Mouse (Mus musculus): ENCODE data around the gene Adsl. TPM values are rescaled to one million over a fixed set of nuclear protein-coding genes. Genes with fewer than 3 reads are reported as not detected.
"Not testable (repeated sequence)": the region's sequence is repeated elsewhere in the genome, so short reads cannot be mapped to it uniquely, and the experiment has no call there.

Adsl gene
- 174 TPM for polyA plus RNA-seq (2012; fragmentation: generic; extraction: Trizol)
- long read RNA-seq, experiment 1, transcript Adsl-201 (13 exons, 3,711 nt), result major isoform, 109 of 124 reads
- long read RNA-seq, experiment 1, partial matches to known transcripts, result 11 of 124 reads
- long read RNA-seq, experiment 1, other reads (novel, unspliced or antisense), result 4 of 124 reads
- long read RNA-seq, experiment 2, transcript Adsl-201 (13 exons, 3,711 nt), result major isoform, 746 of 792 reads
- long read RNA-seq, experiment 2, partial matches to known transcripts, result 3 of 792 reads
- long read RNA-seq, experiment 2, other reads (novel, unspliced or antisense), result 42 of 792 reads

DNA sequence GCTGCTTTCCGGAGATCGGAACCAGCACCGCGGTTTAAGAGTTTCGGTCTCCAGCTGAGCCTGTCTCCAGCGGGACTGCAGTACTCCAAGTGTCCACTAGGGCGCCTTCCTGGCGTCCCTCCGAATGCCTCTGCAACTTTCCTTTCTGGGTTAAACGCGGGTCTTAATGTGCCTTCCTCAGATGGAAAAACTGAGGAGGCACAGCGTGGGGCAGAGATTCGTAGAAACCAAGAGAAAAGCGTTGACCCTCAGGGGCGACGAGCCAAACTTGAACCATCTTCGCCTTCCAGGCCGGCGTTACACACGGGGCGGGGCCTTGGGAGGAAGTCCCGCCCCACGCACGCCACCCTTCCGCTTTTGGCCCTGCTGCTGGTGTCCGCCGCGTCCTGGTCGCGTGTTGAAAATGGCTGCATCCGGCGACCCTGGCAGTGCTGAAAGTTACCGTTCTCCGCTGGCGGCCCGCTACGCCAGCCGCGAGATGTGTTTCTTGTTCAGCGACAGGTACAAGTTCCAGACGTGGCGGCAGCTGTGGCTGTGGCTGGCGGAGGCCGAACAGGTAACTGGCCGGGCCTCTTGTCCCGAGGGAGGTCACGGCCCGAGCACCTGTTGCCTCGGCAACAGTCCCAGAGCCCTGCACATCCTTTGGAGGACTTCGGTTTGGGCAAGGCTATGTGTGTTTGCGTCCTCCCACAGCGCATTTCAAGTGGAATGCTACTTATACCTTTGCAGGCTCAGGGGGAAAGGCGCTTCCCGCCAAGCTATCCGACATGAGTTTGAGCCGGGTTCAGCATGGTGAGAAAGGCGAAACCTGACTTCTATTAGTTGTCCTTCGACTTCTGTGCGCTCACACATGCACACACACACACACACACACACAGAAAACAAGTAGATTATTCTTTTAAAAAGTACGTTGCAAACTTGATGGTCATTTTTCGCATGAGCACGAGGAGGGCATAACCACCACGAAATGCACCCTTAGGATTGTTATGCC lies at the start of gene Adsl:
Adsl (plus strand) TSS at position 346 of the 991 bp plus-strand sequence.
- H3K79me2 ChIP-seq (ENCODE audit: control insufficient read depth, insufficient read depth), result peaks cover 51% of the 10 kb centered on the region
- peaks cover 33% of the 10 kb centered on the region for H3K79me3 ChIP-seq (ENCODE audit: low read depth)
- H3ac ChIP-seq (ENCODE audit: control insufficient read depth, insufficient read length, low read depth), result peak within 1 kb of the TSS; percentile 89
- no peak for TF ChIP-seq USF1 (IDR thresholded peaks at IDR 0.05; ENCODE audit: low read depth)
- TF ChIP-seq CTCF (IDR thresholded peaks at IDR 0.05; ENCODE audit: control insufficient read depth, insufficient read depth, insufficient read length), result peak; percentile 70
- peak; percentile 54 for TF ChIP-seq MAX (IDR thresholded peaks at IDR 0.05)
- TF ChIP-seq MYOD1 (IDR thresholded peaks at IDR 0.05; ENCODE audit: control insufficient read depth, insufficient read length, low read depth), result peak; percentile 63
- peak within 1 kb of the TSS; percentile 94 for H3K4me3 ChIP-seq (ENCODE audit: insufficient read depth, poor library complexity, severe bottlenecking)
- H3K36me3 ChIP-seq (ENCODE audit: control insufficient read depth, insufficient read depth), result peaks cover 27% of the 10 kb centered on the region
- H3K27me3 ChIP-seq (ENCODE audit: control insufficient read depth, insufficient read depth, insufficient read length), result no peaks in the 10 kb centered on the region

DNA sequence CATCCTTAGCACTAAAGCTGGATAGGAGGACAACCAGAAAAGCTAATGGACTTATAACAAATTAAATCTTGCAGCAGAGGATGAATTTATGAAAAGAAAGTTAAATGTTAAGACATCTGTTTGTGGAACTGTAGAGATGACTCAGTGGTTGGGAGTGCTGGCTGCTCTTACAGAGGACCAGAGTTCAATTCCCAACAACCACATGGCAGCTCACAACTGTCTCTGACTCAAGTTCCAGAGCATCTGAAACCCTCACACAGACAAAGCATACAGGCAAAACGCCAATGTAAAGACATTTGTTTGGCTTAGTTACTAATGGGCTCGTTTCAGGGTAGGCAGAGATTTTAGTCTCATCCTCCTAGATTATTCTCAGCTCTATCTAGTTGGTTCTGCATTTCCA lies 48.5 kb upstream of the Adsl start:
- no peaks in the 10 kb centered on the region for H3K27me3 ChIP-seq (ENCODE audit: control insufficient read depth, insufficient read depth, insufficient read length)
- peaks cover 69% of the 10 kb centered on the region for H3K36me3 ChIP-seq (ENCODE audit: control insufficient read depth, insufficient read depth)
- TF ChIP-seq CTCF (IDR thresholded peaks at IDR 0.05; ENCODE audit: control insufficient read depth, insufficient read depth, insufficient read length) (no peak), MYOD1 (IDR thresholded peaks at IDR 0.05; ENCODE audit: control insufficient read depth, insufficient read length, low read depth) (no peak), FOSL1 (IDR thresholded peaks at IDR 0.05; ENCODE audit: insufficient read depth, low read length, poor library complexity, severe bottlenecking) (no peak), CEBPB (IDR thresholded peaks at IDR 0.05; ENCODE audit: low read depth) (no peak), MAX (IDR thresholded peaks at IDR 0.05) (no peak), USF1 (IDR thresholded peaks at IDR 0.05; ENCODE audit: low read depth) (no peak), MYOG (IDR thresholded peaks at IDR 0.05; ENCODE audit: control insufficient read depth, extremely low read depth, insufficient read length) (no peak)
- no peaks in the 10 kb centered on the region for H3K79me2 ChIP-seq (ENCODE audit: control insufficient read depth, insufficient read depth)
- H3K4me3 ChIP-seq (ENCODE audit: insufficient read depth, poor library complexity, severe bottlenecking), result no peak overlapping the region
- no peaks in the 10 kb centered on the region for H3K79me3 ChIP-seq (ENCODE audit: low read depth)
- no peak overlapping the region for H3ac ChIP-seq (ENCODE audit: control insufficient read depth, insufficient read length, low read depth)

- Histone ChIP-seq H3K36me3 (ENCODE audit: control insufficient read depth, insufficient read depth) (peaks cover 70% of the 10 kb centered on the region), H3K79me2 (ENCODE audit: control insufficient read depth, insufficient read depth) (no peaks in the 10 kb centered on the region), H3K79me3 (ENCODE audit: low read depth) (no peaks in the 10 kb centered on the region), H3K4me3 (ENCODE audit: insufficient read depth, poor library complexity, severe bottlenecking) (no peak overlapping the region), H3K27me3 (ENCODE audit: control insufficient read depth, insufficient read depth, insufficient read length) (no peaks in the 10 kb centered on the region), H3ac (ENCODE audit: control insufficient read depth, insufficient read length, low read depth) (no peak overlapping the region)
- TF ChIP-seq MYOD1 (IDR thresholded peaks at IDR 0.05; ENCODE audit: control insufficient read depth, insufficient read length, low read depth), result no peak
- TF ChIP-seq CTCF (IDR thresholded peaks at IDR 0.05; ENCODE audit: control insufficient read depth, insufficient read depth, insufficient read length), result no peak
- no peak for TF ChIP-seq MAX (IDR thresholded peaks at IDR 0.05)
- no peak for TF ChIP-seq CEBPB (IDR thresholded peaks at IDR 0.05; ENCODE audit: low read depth)
- TF ChIP-seq FOSL1 (IDR thresholded peaks at IDR 0.05; ENCODE audit: insufficient read depth, low read length, poor library complexity, severe bottlenecking), result no peak
- TF ChIP-seq USF1 (IDR thresholded peaks at IDR 0.05; ENCODE audit: low read depth), result no peak
- TF ChIP-seq MYOG (IDR thresholded peaks at IDR 0.05; ENCODE audit: control insufficient read depth, extremely low read depth, insufficient read length), result no peak
These were observed 46.3 kb upstream of the Adsl start for GRCm38 (mm10) chr15:80901806-80902513.

- H3K36me3 ChIP-seq (ENCODE audit: control insufficient read depth, insufficient read depth), result peaks cover 70% of the 10 kb centered on the region
- not testable (repeated sequence) for H3ac ChIP-seq (ENCODE audit: control insufficient read depth, insufficient read length, low read depth); H3K79me3 ChIP-seq (ENCODE audit: low read depth); H3K4me3 ChIP-seq (ENCODE audit: insufficient read depth, poor library complexity, severe bottlenecking); H3K27me3 ChIP-seq (ENCODE audit: control insufficient read depth, insufficient read depth, insufficient read length); H3K79me2 ChIP-seq (ENCODE audit: control insufficient read depth, insufficient read depth)
These were observed 43.5 kb upstream of the Adsl start for GRCm38 (mm10) chr15:80904776-80905175.

GRCm38 (mm10) chr15:80910183-80910582 lies 38.1 kb upstream of the Adsl start:
- TF ChIP-seq MAX (IDR thresholded peaks at IDR 0.05) (no peak), FOSL1 (IDR thresholded peaks at IDR 0.05; ENCODE audit: insufficient read depth, low read length, poor library complexity, severe bottlenecking) (no peak), CEBPB (IDR thresholded peaks at IDR 0.05; ENCODE audit: low read depth) (no peak)
- H3K79me2 ChIP-seq (ENCODE audit: control insufficient read depth, insufficient read depth), result no peaks in the 10 kb centered on the region
- no peaks in the 10 kb centered on the region for H3K79me3 ChIP-seq (ENCODE audit: low read depth)
- H3K36me3 ChIP-seq (ENCODE audit: control insufficient read depth, insufficient read depth), result peaks cover 53% of the 10 kb centered on the region
- H3ac ChIP-seq (ENCODE audit: control insufficient read depth, insufficient read length, low read depth), result no peak overlapping the region
- H3K27me3 ChIP-seq (ENCODE audit: control insufficient read depth, insufficient read depth, insufficient read length), result no peaks in the 10 kb centered on the region
- H3K4me3 ChIP-seq (ENCODE audit: insufficient read depth, poor library complexity, severe bottlenecking), result no peak overlapping the region
